Mouse (Mus musculus) limb, embryonic 10.5 days (tissue): ENCODE measurements around the gene Clec4a1. TPM values are rescaled to one million over a fixed set of nuclear protein-coding genes. Genes with fewer than 3 reads are reported as not detected.
A peak's percentile ranks its signal among the peaks of the same experiment; 100 is the strongest.

Experiments
- DNase-seq: peaks from one replicate; pipeline ENCODE4 v3.0.0-alpha.2; 2017; ENCODE audit warnings: low spot score
- H3K27ac ChIP-seq: fragments of 300-500 bp; sonication (generic); 2 replicates; pipeline ENCODE4 v1.5.1; 2016; ENCODE audit warnings: mild to moderate bottlenecking
- H3K27me3 ChIP-seq: fragments of 300-500 bp; sonication (generic); 2 replicates; pipeline ENCODE4 v1.6.1; 2016; ENCODE audit warnings: low read depth, mild to moderate bottlenecking; ENCODE audit not compliant: poor library complexity, severe bottlenecking
- H3K36me3 ChIP-seq: fragments of 300-500 bp; sonication (generic); 2 replicates; pipeline ENCODE4 v1.6.1; 2016; ENCODE audit warnings: mild to moderate bottlenecking, moderate library complexity
- H3K4me1 ChIP-seq: fragments of 300-500 bp; sonication (generic); 2 replicates; pipeline ENCODE4 v1.6.1; 2016
- H3K4me3 ChIP-seq: fragments of 300-500 bp; sonication (generic); 2 replicates; pipeline ENCODE4 v1.5.1; 2016; ENCODE audit warnings: mild to moderate bottlenecking, moderate library complexity
- H3K9me3 ChIP-seq: fragments of 300-500 bp; sonication (generic); replicated peaks from 2 replicates; pipeline ENCODE4 v1.6.1; 2016; ENCODE audit warnings: mild to moderate bottlenecking
- whole genome bisulfite sequencing: fragments of 180-500 bp; shearing (Covaris S2); methylation state at CpG from one replicate; pipeline ENCODE4 v1.1.7; 2016; 5-methylcytosine and 5-hydroxymethylcytosine counted together
- polyA plus RNA-seq: library from polyadenylated mRNA; unstranded; fragments of >200 nt; fragmentation: Nextera tagmentation; extraction: Ambion mirVana; gene quantifications from 2 replicates; pipeline ENCODE4 v1.2.1, GENCODE M21; 2016

Clec4a1 gene
- polyA plus RNA-seq, 1 experiment from 2014 or later = 0.56 TPM

DNA sequence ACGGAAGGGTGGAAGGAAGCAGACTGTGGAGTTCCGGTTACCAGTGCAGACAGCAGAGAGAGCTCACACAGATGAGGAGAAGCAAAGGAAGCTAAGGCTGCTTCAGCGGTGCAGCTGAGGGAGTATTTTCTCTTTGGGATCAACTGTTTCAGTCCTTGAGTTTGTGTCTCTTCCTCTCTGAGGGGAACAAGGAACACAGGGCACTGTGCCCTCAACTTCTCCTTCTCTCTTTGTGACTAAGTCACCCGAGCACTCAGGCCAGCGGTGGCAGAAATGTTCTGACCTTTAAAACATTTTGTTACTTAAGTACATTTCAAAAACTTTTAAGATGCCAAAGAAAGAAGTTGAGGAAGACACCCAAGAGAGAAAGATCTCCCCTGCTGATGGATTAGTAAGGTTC is 18.0 kb downstream of the Clec4a1 start:
- H3K4me3 ChIP-seq = no peak overlapping the region
- H3K27ac ChIP-seq = no peak overlapping the region
- H3K36me3 ChIP-seq = no peaks in the 10 kb centered on the region
- no peaks in the 10 kb centered on the region for H3K27me3 ChIP-seq
- 90% methylated on average over 5 of the region's 5 CpGs for WGBS
- DNase-seq = no peak
- no peaks in the 10 kb centered on the region for H3K9me3 ChIP-seq
- no peaks in the 10 kb centered on the region for H3K4me1 ChIP-seq

DNA sequence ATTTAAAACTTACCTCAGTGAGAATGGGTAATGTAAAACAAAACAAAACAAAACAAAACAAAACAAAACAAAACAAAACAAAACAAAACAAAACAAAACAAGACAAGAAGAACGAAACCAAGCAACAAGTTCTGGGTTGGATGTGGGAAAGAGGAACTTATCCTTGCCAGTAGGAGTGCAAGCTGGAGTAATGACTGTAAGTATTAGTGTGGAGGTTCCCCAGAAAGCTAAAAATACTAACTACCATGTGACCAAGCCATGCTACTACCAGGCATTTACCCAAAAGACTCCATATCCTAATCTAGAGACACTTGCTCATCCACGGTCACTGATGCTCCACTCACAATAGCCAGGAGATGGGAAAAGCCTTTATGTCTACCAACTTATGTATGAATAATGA is 25.1 kb downstream of the Clec4a1 start:
- Histone ChIP-seq H3K27me3 (no peaks in the 10 kb centered on the region), H3K9me3 (no peaks in the 10 kb centered on the region), H3K27ac (no peak overlapping the region), H3K4me3 (no peak overlapping the region), H3K4me1 (no peaks in the 10 kb centered on the region), H3K36me3 (no peaks in the 10 kb centered on the region)
- WGBS = 96% methylated on average over 2 of the region's 2 CpGs
- DNase-seq = peak; percentile 2

- 86% methylated on average over 8 of the region's 8 CpGs for WGBS
- no peaks in the 10 kb centered on the region for H3K9me3 ChIP-seq
Measured at GRCm38 (mm10) chr6:122952401-122952800, 30.8 kb downstream of the Clec4a1 start, which contains the start of gene Clec4a3. Clec4a3 (plus strand) TSS chr6:122952515.

GRCm38 (mm10) chr6:122964562-122964961 is 42.9 kb downstream of the Clec4a1 start:
- DNase-seq = no peak
- H3K27me3 ChIP-seq = no peaks in the 10 kb centered on the region
- H3K4me1 ChIP-seq = no peaks in the 10 kb centered on the region
- no peaks in the 10 kb centered on the region for H3K36me3 ChIP-seq
- no peak overlapping the region for H3K4me3 ChIP-seq
- no peak overlapping the region for H3K27ac ChIP-seq
- H3K9me3 ChIP-seq = no peaks in the 10 kb centered on the region
- 82% methylated on average over 2 of the region's 2 CpGs for WGBS

More at GRCm38 (mm10) chr6:122952401-122952800, 30.8 kb downstream of the Clec4a1 start, which contains the start of gene Clec4a3:
- Histone ChIP-seq H3K27me3 (no peaks in the 10 kb centered on the region), H3K4me3 (no peak within 1 kb of the TSS), H3K27ac (no peak within 1 kb of the TSS), H3K4me1 (no peaks in the 10 kb centered on the region), H3K36me3 (no peaks in the 10 kb centered on the region)
- DNase-seq = no peak

- H3K4me1 ChIP-seq = no peaks in the 10 kb centered on the region
- H3K27me3 ChIP-seq = no peaks in the 10 kb centered on the region
- no peaks in the 10 kb centered on the region for H3K9me3 ChIP-seq
- no peak for DNase-seq
- WGBS = 91% methylated on average over 2 of the region's 2 CpGs
- no peaks in the 10 kb centered on the region for H3K36me3 ChIP-seq
- no peak overlapping the region for H3K4me3 ChIP-seq
- no peak overlapping the region for H3K27ac ChIP-seq
Measured at GRCm38 (mm10) chr6:122969048-122969447, 47.4 kb downstream of the Clec4a1 start.

Other genes with a start within 250 kb of the Clec4a1 start
- 0.11 TPM in 1 of 2 replicates, not detected in the other for gene Nanog, start 214.4 kb upstream of the Clec4a1 start, polyA plus RNA-seq
- 61.3 and 74.0 TPM in 2 replicates for gene Slc2a3, start 120.2 kb upstream of the Clec4a1 start, polyA plus RNA-seq
- gene Foxj2, start 101.9 kb upstream of the Clec4a1 start, polyA plus RNA-seq = 1.7 and 3.2 TPM in 2 replicates
- gene C3ar1, start 65.7 kb upstream of the Clec4a1 start, polyA plus RNA-seq = 0.73 and 1.2 TPM in 2 replicates
- 52.1 and 56.2 TPM in 2 replicates for gene Necap1, start 47.4 kb upstream of the Clec4a1 start, polyA plus RNA-seq
- gene Clec4a3, start 30.7 kb downstream of the Clec4a1 start, polyA plus RNA-seq = 0.40 TPM in 1 of 2 replicates, not detected in the other
- gene Clec4a4, start 68.5 kb downstream of the Clec4a1 start, polyA plus RNA-seq = not detected in 2 replicates
- gene Clec4b1, start 128.1 kb downstream of the Clec4a1 start, polyA plus RNA-seq = not detected in 2 replicates
- gene Clec4a2, start 184.6 kb downstream of the Clec4a1 start, polyA plus RNA-seq = 0.29 and 0.70 TPM in 2 replicates